Mouse (Mus musculus) cerebellum, adult (tissue): ENCODE measurements around the gene Cstb.
A peak's percentile ranks its signal among the peaks of the same experiment; 100 is the strongest.
"Not testable (repeated sequence)": the region's sequence is repeated elsewhere in the genome, so short reads cannot be mapped to it uniquely, and the experiment has no call there.

Experiments
- ATAC-seq: cut with Nextera tagmentation; 2 replicates; pipeline ENCODE4 v1.9.2; 2017; ENCODE audit warnings: mild to moderate bottlenecking, moderate library complexity, mixed read lengths; ENCODE audit not compliant: insufficient number of reproducible peaks, low FRiP score, low TSS enrichment

The Cstb gene

DNA sequence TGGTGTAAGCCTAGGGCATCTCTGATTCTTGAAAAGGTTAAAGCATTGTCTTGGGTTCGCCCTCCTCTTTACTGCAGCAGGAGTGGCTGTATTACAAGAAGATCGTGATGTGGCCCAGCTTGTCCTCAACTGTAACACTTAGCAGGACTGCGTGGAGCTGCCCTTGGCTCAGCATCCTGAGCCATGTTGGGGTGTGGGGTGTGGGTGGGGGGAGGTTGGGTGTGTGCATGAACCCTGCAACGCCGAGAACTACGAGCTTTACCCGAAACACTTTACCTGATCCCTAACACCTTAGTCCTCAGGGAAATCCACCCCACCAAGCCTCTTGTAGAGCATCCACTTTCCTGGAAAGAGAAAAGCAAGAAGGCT, 12.3 kb upstream of the Cstb start:
- no peak; the same call in 1 of the 2 replicates for ATAC-seq

DNA sequence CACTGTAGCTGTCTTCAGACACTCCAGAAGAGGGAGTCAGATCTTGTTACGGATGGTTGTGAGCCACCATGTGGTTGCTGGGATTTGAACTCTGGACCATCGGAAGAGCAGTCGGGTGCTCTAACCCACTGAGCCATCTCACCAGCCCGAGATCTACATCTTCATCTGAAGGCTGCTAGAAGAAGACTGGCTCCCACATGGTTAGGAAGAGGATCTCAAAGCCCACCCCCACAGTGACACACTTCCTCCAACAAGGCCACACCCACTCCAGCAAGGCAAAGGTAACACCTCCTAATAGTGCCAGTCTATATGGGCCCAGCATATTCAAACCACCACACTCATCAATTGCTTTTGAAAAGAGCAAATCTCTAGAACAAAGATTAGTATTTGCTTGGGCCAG, 10.5 kb upstream of the Cstb start:
- not testable (repeated sequence) for ATAC-seq

DNA sequence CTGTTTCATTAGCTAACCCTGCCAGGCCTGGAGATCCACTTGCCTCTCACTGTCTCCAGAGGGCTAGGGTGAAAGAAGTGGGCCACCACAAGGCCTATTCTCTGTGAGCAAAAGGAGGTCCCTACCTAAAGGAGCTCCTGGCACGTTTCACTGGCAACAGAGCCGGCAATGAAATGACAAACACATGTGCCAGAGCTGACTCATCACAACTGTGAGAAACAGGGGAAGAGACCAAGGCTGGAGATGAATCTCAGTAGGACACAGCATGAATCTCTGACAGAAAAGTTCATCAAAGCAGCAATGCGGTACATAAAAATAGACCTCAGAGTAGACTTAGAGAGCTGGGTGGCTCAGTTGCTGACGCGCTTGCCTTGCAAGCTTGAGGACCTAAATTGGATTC, 7.6 kb upstream of the Cstb start:
- ATAC-seq: no peak

DNA sequence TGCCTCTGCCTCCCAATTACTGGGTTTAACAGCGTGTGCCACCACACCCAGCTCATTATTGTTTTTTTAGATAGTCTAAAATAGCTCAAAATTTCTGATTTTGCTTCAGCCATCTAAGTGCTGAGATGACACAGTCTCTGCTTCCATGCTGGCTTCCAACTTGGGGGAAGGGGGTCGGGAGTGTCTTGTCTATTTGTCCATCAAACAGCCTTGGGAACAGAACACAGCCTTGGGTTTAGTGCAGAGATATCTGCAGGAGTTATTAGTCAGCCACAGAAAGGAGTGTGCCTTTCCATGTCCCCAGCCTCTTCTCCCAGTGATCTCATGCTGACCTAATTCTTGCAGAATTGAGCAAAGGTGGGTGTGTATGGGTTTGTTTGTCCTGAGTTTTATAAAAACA, 6.7 kb upstream of the Cstb start:
- ATAC-seq: no peak

DNA sequence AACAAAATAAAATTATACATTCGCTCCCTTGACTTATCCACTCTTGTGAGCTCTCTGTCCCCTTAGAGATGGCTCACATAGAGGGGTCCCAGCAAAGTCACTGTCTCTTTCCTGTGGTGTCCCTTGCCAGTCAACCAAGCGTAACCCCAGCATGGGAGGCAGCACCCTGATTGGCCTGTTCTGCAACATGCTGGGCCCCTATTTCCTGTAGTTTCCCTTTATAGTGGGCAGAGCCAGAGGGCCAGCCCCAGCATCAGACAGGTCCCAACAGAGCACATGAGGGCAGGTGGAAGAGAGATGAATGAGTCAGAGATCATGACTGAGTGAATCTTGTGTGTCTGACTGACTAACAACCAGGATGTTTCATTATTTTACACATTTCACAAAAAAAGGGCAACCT, 4.5 kb upstream of the Cstb start:
- ATAC-seq: no peak

DNA sequence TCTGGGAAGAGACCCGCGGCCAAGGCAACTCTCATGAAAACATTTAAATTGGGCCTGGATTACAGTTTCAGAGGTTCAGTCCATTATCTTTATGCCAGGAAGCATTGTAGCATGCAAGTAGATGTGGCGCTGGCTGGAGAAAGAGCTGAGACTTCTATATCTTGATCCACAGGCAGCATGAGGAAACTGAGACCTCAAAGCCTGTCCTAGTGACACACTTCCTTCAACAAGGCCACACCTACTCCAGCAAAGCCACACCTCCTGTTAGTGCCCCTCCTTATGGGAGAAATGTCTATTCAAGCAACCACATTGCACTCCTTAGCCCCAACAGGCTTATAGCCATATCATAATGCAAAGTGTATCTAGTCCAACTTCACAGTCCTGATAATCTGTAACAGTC, 2.9 kb upstream of the Cstb start:
- no peak for ATAC-seq

DNA sequence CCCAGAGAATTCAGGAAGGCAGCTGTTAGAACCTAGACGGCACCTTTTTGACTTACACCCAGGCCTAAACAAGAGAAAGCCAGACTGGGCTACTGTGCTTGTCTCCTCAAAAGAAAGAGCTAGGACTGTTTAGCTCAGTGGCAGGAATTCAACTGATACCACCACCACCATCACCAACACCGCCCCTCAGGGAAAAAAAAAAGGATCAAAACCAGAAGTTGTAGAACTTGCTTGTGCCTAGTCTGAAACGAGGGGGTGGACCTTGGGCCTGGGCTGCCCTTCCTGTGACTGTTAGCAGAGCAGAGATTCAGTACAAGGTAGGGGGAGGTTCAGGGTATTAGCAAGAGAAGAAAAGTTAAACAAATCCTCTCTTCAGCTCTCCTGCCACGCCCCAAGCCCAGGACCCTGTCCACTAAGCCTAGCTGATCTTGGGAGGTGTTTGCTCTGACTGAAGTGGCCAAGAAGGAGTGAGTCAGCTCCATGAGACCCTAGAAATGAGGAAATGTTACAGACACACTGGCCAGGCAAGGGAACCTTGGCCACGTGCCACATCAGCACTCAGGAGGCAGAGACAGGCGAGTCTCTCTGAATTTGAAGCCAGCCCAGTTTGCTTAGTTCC, 757 bp downstream of the Cstb start:
- ATAC-seq: no peak

DNA sequence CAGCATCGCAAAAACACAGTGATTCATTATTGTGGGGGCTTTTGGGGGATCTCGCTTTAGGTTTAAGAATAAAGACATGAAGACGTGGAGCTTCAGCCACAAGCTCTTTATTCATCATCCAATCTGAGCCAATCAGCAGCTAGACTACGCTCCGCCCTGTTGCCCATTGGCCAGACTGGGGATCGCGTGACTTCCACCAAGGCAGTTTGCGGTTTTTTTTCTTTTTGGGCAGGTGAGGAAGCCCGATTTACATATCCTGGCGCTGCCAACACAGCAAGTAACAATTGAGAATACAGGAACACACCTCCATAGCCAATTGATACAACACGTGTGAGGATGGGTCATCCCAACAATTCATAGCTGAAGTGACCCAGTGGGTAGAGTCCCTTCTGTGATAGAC, 2.6 kb downstream of the Cstb start:
- ATAC-seq: no peak

DNA sequence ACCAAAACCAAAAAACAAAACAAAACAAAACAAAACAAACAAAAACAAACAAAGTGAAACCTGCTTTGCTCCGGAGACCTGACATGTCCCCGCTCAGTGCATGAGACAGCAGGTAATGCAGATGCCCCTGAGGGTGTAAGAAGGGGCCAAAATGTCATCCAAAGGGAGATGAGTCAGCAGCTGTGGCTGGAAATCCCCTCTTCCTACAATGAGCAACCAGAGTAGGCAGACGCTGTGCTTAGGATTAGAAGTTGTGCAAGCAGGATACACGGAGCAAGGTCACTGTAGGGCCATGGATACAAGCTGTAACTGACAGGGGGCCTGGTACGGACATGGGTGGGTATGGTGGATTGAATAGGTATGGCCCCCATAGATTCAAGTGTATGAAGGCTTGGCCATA, 3.7 kb downstream of the Cstb start:
- no peak for ATAC-seq

DNA sequence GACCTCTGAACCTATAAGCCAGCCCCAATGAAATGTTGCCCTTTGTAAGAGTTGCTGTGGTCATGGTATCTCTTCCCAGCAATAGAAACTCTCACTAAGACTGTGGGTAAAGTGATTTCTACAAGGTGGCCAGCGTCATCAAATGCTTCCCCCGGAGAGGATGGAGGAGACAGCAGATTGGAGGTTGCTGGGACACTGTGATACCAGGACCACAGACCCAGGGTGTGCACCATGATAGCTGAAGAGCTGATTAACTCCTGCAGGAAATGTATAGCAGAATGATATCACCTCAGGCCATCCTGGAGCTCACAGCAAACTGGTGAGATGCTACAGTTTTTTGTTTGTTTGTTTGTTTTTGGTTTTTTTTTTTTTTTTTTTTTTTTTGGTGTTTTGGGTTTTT, 4.3 kb downstream of the Cstb start:
- no peak for ATAC-seq

DNA sequence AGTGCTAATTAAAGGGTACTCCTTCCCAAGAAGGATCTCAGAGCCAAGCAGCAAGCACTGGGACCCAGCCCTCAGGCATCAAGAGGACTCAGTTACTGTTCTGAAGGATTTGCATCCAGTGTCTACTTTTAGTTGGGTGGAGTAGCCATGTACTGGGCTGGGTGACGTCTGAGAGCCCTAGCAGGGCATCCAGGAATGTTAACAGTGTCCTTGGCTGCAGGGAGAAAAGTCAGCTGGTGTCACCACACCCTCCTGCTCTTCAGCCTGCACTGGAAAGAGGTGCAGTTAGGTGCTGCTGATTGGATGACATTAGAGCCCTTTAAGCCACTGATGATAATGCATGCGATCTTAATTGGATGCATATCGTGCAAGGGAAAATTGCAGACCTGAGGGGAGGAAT, 7.4 kb downstream of the Cstb start:
- ATAC-seq: no peak

DNA sequence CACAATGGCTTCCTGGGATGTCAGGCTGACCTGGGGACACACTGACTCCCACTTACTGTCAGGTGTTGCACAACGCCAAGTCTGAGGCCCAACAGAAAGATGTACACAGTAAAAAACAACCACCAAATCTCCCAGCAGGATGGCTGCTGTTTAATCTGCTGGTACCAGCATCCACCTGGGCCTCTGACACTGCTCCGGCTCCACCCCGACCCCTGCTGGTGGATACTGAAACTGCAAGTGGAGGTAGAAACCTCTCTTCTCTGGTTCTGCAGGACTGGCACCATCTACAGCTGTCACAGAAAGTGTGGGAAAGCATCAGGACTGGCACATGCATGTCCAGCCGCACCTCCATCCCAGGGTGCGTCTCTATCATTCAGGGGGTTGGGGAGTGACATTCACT, 12.6 kb downstream of the Cstb start:
- peak; percentile 49 for ATAC-seq

DNA sequence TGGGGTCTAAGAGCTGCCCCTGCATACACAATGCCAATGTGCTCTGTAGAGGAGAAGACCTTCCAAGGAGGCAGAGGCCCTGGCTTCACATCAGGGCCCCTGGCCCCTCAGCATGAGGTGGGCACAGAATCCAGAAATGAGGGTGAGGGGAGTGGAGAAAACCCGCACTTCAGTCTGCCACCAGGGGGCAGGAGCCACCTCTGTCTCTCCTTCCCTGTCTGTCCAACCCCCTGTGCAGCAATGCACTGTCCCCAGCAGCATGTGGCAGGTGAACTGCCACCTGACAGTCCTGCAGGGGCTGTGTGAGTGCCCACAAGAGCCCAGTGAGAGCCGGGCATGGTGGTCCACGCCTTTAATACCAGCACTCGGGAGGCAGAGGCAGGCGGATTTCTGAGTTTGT, 14.1 kb downstream of the Cstb start:
- ATAC-seq: no peak

DNA sequence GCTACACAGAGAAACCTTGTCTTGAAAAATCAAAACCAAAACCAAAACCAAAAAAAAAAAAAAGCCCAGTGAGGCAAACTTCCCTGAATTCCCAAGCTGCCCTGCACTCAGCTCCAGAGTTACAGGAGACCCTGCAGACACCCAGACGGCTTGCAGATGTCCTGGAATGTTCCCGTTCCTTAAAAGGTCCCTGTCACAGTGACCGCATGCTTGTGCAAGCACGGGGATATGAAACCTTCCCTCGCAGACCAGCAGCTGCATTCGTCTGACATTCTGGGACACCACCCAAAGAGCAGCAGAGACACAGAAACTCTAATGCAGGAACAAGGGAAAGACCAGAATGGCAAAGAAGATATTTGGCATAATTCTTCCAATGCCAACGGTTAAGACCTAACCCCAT, 14.5 kb downstream of the Cstb start:
- no peak for ATAC-seq

DNA sequence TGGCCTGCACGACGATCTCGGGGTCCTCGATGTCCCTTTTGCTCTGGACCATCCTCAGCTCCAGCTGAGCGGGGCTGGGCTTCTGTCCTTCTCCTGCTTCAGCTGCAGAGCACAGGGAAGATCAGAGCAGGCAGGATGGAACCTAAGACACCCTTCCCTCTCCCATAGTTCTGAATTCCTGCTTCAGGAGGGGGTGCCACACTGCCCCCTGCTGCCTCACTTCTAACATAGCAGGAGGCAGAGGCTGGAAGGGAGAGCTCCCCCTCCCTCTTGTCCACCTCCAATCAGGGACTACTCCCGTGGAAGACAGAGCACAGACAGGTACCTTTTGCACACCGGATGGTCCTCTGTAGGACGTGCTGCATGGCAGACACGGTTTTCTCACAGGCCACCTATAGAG, 15.3 kb downstream of the Cstb start:
- no peak for ATAC-seq

DNA sequence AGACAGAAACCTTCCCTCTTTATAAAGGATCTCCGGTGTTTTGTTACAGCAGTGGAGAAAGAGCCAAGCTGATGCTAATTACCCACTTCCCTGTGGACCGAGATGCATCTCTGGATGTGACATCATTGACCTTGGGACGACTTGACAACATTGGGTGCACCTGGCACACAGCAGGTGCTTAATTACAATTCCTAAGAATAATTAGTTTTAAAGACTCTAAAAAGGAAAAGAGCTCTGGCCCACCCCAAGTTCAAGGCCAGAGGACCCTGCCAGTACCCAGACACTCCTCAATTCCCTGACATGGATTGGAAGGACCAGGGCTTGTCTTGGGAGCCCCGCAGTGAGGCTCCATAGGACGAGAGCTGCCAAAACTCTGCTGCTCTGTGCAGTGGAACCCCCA, 16.1 kb downstream of the Cstb start:
- no peak for ATAC-seq

DNA sequence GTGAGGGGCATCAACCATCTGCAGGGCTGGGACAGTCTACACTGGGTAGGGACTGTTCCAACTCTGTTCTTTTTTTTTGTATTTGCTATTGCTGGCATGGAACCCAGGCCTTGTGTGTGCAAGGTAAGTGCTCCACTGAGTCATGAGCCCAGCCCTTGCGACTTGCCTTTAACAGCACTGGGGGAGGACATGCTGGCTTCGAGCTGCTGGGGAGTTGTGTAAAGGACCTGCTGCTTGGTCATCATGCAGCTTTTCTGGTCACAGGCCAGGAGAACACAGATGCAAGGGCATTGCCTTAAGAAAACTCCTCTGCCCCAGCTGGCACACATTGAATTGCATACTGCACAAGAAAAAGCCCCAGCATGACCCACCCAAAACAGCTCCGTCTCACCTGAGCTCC, 16.8 kb downstream of the Cstb start:
- ATAC-seq: no peak

DNA sequence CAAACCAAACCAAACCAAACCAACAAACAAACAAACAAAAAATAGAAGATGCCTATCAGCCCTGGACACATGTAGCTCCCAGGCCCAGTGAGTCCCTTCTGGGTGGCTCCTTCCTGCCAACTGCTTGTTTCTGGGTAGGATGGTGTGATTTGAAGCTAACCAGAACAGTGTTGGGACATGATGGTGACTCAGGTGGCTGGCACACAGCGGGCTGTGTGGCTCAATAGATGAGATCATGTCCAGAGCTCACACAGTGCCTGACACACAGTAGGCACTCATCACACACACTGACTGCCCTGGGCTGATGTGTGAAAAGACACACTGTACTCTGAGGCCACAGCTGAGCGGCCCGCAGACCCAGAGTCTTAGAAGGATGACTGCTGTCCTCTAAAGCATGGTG, 20.7 kb downstream of the Cstb start:
- ATAC-seq: no peak

DNA sequence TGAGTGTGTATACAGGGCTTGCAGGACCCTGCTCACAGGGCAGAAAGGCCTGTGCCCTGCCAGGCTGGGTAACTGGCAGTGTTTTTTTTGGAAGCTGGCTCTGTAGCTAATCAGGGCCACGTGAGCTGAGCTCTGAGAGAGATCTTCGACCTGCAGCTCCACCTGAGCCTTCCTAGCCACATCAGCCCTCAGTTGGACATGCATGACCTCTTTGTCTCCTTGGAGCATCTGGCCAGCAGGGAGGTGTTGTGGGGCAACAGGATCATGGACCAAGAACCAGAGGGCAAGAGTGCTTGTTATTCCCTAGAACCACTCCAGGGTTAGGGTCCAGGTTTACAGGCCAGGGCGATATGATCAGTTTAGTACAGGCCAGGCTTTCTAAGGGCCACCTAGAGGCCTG, 21.9 kb downstream of the Cstb start:
- no peak for ATAC-seq

DNA sequence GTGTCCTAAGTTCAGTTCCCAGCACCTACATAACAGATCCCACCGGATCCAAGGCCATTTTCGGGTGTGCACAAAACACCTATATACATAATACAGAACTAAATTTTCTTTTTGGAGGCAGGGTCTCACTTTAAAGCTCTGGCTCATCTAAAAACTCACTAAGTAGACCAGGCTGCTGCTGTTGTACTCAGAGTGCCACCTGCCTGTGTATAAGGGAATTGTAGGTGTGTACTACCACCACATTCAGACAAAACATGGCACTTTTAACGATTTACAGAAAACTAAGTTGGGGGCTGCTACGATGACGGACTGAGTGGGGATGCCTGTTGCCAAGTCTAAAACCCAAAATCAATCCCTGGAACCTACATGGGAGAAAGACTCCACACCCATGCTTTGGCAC, 25.3 kb downstream of the Cstb start:
- no peak for ATAC-seq

DNA sequence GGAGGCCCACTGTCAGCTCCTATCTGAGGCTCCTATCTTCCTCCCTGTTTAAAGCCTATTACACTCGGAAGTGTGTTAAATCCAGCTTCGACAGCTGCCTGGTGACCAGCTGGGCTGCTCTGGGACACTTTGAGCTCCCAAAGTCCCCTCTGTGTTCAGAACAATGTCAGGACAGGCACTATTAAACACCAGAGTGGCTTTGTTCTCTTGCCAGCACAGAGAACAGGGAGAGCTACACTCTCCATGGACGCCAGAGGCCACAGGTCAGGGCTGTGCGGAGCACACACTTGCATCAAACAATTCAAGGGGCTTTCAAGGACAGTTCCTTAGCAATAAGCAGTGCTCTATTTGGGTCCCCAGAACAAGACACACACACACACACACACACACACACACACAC, 27.2 kb downstream of the Cstb start:
- no peak for ATAC-seq

DNA sequence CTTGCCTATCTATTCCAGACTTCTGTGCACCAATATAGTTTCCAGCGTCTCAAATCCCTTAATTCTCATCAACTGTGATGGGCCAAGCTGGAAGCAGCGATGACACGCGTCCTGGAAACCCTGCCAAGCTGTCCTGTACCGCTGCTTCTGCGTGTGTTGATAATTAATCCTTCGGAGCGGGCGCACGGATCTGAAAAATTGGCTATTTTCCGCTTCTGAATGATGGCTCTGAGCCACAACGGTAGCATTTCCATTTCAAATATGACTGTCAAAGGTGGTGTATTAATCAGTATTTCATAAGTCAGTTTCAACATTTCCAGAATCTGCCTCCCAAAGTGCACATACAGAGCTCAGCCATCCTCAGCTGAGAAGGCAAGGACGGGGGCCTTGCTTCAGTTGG, 31.2 kb downstream of the Cstb start:
- no peak for ATAC-seq
